Mouse (Mus musculus): ENCODE results near the gene Hdgfl2. TPM values are rescaled to one million over a fixed set of nuclear protein-coding genes. Genes with fewer than 3 reads are reported as not detected.
"Not testable (repeated sequence)": the region's sequence is repeated elsewhere in the genome, so short reads cannot be mapped to it uniquely, and the experiment has no call there.

The Hdgfl2 gene
- total RNA-seq, 2 experiments from 2014 or later, result 90.8 to 109 TPM

DNA sequence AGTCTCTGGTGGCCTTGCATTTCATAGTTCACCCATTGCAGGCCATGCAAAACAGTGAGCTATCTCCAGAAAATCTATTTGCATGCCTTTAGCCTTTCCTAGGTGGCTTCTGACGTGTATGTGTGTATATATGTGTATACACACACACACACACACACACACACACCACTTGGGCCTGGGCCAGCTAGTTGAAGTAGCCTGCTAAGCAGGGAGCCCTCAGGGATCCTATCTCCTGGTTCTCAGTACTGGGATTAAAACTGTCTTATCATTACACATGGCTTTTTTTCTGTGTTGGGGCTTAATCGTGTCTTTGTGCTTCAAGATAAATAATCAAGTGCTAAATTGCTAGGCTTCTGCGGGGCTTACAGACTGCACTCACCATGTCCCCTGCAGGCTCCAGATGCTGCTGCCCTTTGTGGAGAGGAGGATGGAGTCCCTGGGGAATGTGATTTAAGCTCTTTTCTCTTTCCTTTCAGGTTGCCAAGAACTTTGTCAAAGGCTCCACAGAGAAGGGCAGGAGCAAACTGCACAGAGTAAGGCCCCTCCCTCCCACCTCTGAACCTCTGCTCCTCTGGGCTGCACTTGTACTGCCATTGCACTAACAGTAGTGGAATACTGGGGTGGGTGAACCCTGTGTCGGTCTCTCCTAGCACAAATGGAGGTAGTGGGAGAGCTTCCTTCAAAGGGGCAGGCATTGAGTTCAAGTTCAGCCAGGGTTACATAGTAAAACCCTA is 23.3 kb upstream of the Hdgfl2 start:
- intact Hi-C loops (cut with DNase I), result no loop called here
- no peak for DNase-seq (ENCODE audit: low spot score in 2 of 2)

- no peak for DNase-seq (ENCODE audit: low spot score in 2 of 2)
- intact Hi-C loops (cut with DNase I), result no loop called here
Measured at GRCm38 (mm10) chr17:56057381-56058120, 21.9 kb upstream of the Hdgfl2 start.

- intact Hi-C loops (cut with DNase I), result no loop called here
- DNase-seq (ENCODE audit: low spot score in 2 of 2), result no peak
Measured at GRCm38 (mm10) chr17:56062081-56062480, 17.4 kb upstream of the Hdgfl2 start.

- intact Hi-C loops (cut with DNase I); DNase-seq (ENCODE audit: low spot score in 2 of 2): not testable (repeated sequence)
Measured at GRCm38 (mm10) chr17:56065715-56066114, 13.7 kb upstream of the Hdgfl2 start.

DNA sequence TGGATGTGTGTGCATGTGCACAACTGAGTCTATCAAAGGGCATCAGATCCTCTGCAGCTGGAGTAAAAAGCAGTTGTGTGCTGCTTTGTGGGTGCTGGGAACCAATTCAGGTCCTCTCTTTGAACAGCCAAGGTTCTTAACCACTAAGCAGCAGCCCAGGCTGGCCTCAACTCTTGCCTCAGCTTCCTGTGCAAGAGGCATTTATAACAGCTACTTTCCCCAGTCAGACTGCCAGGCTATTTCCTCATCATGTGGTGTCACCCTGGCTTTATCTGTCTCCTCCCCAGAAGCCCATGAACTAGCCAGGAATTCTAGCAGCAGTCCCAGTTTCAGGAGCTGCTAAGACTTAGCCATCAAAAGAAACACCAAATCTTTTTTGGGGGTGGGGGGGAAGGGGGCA is 13.0 kb upstream of the Hdgfl2 start:
- DNase-seq (ENCODE audit: low spot score in 2 of 2), result no peak
- intact Hi-C loops (cut with DNase I), result no loop called here

GRCm38 (mm10) chr17:56069066-56069465 is 10.4 kb upstream of the Hdgfl2 start:
- intact Hi-C loops (cut with DNase I), result no loop called here
- DNase-seq (ENCODE audit: low spot score in 2 of 2), result no peak

GRCm38 (mm10) chr17:56071126-56071525 is 8.3 kb upstream of the Hdgfl2 start:
- no peak for DNase-seq (ENCODE audit: low spot score in 2 of 2)
- intact Hi-C loops (cut with DNase I), result no loop called here

- no peak for DNase-seq (ENCODE audit: low spot score in 2 of 2)
- intact Hi-C loops (cut with DNase I), result no loop called here
Measured at GRCm38 (mm10) chr17:56072243-56072642, 7.2 kb upstream of the Hdgfl2 start.

DNA sequence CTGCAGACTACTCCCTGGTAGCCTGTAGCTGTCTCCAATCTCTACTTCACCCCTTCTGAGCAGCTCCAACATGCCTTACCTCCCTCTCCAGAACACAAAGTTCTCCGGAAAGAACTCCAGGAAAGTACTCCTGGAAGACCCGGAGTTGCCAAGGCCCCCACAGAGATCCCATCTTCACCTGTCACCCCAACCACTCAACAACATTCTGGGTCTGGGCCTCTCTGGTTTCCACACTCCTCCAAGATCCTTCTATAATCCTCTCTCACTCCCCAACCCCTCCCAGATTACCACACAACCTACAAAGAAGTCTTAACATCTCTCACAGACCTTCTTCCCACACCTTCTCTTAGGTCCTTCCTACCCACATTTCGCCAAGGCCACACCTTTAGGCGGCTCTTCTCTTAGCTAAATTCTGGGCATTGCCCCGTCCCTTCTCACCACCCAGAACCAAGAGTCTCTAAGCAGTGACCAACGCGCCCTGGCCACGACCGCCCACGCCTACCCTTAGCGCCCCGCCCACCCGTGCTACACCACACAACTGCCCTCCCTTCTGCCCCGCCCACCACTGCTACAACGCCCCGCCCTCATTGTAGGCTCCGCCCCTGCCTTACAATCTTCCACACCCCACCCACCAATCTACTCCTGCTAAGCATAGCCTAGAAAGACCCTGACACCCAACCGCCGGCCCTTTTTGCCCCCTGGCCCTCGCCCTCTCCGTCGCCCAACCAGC is 5.2 kb upstream of the Hdgfl2 start:
- peak; percentile 59 to 60 for DNase-seq (ENCODE audit: low spot score in 2 of 2)
- intact Hi-C loops (cut with DNase I), result loop anchor here (2.0 kb wide), 1 partner anchor 37 kb away; the partner anchor contains the start of gene Sh3gl1

DNA sequence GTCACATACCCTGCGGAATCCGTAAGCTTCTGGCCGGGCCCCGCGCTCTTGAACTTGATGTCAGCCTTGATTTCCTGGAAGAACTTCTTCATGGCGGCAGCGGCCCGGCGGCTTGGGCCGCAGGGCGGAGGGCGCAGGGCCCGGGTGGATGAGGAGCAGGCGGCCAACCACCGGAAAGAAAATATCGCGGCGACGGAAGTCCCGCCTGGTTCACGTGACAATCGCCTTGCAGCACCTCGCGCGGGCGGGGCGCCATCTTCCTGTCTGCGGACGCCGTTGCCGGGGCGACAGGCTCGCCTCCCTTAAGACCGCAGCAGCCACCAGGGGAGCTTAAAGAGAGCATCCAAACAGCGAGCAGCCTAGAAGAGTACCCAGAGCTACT is 4.6 kb upstream of the Hdgfl2 start, which contains the start of gene Ubxn6:
Gene Ubxn6, minus strand, starts transcription at position 202 of the 382 bp plus-strand sequence.
- DNase-seq (ENCODE audit: low spot score in 2 of 2), result peak; percentile 99
- intact Hi-C loops (cut with DNase I), result loop anchor here (2.0 to 5.0 kb wide), 2 partner anchors 38 to 118 kb away; partner anchors contain the start of genes Sh3gl1 and Yju2

DNA sequence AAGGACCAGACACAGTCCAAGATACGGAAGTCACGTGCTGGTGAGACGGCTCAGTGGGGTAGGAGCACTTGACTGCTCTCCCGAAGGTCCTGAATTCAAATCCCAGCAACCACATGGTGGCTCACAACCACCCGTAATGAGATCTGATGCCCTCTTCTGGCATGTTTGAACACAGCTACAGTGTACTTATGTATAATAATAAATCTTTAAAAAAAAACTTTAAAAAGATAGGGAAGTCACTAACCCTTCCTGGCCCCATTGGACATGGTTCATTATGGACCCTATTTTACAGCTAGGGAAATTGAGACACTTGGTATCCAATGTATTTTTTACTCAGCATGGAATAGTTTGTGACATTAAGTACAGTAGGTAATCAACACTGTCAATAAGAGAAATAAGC is 1.9 kb upstream of the Hdgfl2 start:
- no peak for DNase-seq (ENCODE audit: low spot score in 2 of 2)
- intact Hi-C loops (cut with DNase I), result loop anchor here (5.0 kb wide), 1 partner anchor 120 kb away; the partner anchor contains the start of gene Yju2

- not testable (repeated sequence) for DNase-seq (ENCODE audit: low spot score in 2 of 2)
- intact Hi-C loops (cut with DNase I), result loop anchor here (5.0 kb wide), 1 partner anchor 121 kb away; the partner anchor contains the start of gene Yju2
Measured at GRCm38 (mm10) chr17:56078361-56078760, 1.1 kb upstream of the Hdgfl2 start.

DNA sequence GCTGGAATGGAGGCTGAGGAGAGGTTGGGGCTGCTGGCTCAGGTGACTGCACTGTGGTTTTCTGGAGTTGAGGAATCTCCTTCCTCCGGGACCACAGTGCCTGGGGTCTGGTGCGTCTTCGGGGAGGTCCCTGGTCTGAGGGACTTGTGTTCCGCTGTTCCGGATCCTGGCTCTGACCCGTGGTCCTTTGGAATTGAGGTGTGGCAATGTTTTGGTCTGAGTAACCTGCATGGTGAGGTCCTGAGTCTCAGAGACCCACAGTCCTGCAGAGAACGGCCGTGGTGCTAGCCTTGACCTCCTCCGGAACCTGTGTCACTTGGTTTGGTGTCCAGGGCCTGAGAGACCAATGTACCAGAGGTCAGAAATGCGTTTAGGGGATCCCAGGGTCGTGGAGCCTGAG is 487 bp downstream of the Hdgfl2 start:
- no peak for DNase-seq (ENCODE audit: low spot score in 2 of 2)
- intact Hi-C loops (cut with DNase I), result loop anchor here (5.0 kb wide), 2 partner anchors 123 to 177 kb away; partner anchors contain the start of genes Fem1a and Yju2

GRCm38 (mm10) chr17:56080781-56081585 is 1.5 kb downstream of the Hdgfl2 start:
- DNase-seq (ENCODE audit: low spot score in 2 of 2), result peak; percentile 64 to 69
- intact Hi-C loops (cut with DNase I), result loop anchor here (5.0 kb wide), 1 partner anchor 176 kb away; the partner anchor contains the start of gene Fem1a

DNA sequence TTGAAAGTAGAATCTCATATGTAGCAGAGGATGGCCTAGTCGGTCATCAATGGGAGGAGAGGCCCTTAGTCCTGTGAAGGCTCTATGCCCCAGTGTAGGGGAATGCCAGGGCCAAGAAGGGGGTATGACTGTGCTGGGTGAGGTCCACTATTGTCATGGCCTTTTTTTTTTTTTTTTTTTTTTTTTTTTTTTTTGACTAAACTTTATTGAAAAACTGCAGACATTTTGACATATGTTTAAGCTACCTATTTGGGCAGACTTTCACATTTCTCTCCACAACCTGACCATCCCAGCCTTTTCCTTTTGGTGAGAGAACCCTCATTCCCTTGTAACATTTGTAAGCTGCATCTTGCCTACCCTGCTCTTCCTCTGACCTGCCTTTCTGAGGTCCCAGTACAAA is 12.9 kb downstream of the Hdgfl2 start:
- intact Hi-C loops (cut with DNase I), result no loop called here
- no peak for DNase-seq (ENCODE audit: low spot score in 2 of 2)

DNA sequence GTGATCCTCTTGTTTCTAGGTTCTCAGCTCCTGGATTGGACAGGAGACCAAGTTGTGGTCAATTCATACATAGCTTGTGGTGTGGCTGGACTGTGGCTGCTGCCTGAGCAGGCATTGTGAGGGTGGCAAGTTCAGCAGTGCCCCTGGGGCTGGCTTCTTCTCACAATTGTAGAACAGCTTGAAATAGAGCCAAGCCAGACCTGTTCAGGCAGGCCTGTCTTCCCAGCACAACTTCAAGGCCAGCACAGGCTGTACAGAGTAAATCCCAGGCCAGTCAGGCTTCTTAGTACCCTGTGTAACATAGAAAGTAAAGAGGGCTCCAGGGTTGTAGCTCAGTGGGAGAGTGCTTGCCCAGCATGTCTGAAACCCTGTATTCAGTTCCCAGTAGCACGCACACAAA is 13.4 kb downstream of the Hdgfl2 start:
- intact Hi-C loops (cut with DNase I), result no loop called here
- no peak for DNase-seq (ENCODE audit: low spot score in 2 of 2)

- no peak for DNase-seq (ENCODE audit: low spot score in 2 of 2)
Measured at GRCm38 (mm10) chr17:56096883-56097282, 17.4 kb downstream of the Hdgfl2 start.

DNA sequence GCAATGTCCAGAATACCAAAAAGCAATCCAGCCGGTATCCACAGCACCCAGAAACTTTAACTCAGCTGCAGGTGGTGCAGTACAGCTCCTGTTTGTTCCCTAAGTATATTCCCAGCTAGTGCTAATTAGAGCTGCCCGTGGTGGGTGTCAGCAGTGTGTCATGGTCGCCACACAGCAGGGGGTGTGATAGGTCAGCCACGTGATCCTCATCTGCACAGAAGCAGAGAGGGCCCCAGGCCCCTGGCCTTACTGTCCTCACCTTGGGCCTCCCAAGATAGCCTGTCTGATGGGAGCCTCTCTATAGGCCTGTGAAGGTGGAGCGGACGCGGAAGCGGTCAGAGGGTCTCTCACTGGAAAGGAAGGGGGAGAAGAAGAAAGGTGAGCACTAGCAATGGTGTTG is 18.7 kb downstream of the Hdgfl2 start:
- no peak for DNase-seq (ENCODE audit: low spot score in 2 of 2)
- intact Hi-C loops (cut with DNase I), result no loop called here

More at GRCm38 (mm10) chr17:56096883-56097282, 17.4 kb downstream of the Hdgfl2 start:
- intact Hi-C loops (cut with DNase I), result no loop called here
